Mouse (Mus musculus) heart, postnatal 14 days (tissue): ENCODE measurements around the gene Swt1. TPM values are rescaled to one million over a fixed set of nuclear protein-coding genes. Genes with fewer than 3 reads are reported as not detected.
"Not testable (repeated sequence)": the region's sequence is repeated elsewhere in the genome, so short reads cannot be mapped to it uniquely, and the experiment has no call there.

Experiments
- DNase-seq, 2 experiments: peaks; one replicate each; pipeline ENCODE4 v3.0.0; 2021 to 2022
- intact Hi-C: fragments of 180-260 bp; cut with DNase I; formaldehyde crosslinking; loops from one replicate; pipeline ENCODE4 v1.15.1; 2025
- long read RNA-seq, 2 experiments: library from polyadenylated mRNA; stranded (forward); transcript quantifications; one replicate each; pipeline ENCODE4 v2.0.0; 2021
- total RNA-seq, 2 experiments: library from RNA; stranded (reverse); gene quantifications; 2 replicates each; pipeline ENCODE4 v1.2.3; 2021

The Swt1 gene
- 10 to 100 TPM; 10.0 to 12.1 TPM for total RNA-seq
- long read RNA-seq, experiment 1, transcript Swt1-201 (20 exons, 3,688 nt), result major isoform, 6 of 7 reads
- long read RNA-seq, experiment 1, partial matches to known transcripts, result 1 of 7 reads
- long read RNA-seq, experiment 1, other reads (novel, unspliced or antisense), result 0 of 7 reads
- long read RNA-seq, experiment 2, transcript Swt1-201 (20 exons, 3,688 nt), result major isoform, 12 of 14 reads
- long read RNA-seq, experiment 2, partial matches to known transcripts, result 0 of 14 reads
- long read RNA-seq, experiment 2, other reads (novel, unspliced or antisense), result 2 of 14 reads

GRCm38 (mm10) chr1:151428263-151429221, at the start of gene Swt1, which contains the start of gene Trmt1l:
Gene Swt1, minus strand, starts transcription at chr1:151428455.
Gene Trmt1l, plus strand, starts transcription at chr1:151428542.
- peak; percentile 97 to 98 for DNase-seq
- intact Hi-C loops, result no loop called here

- DNase-seq, intact Hi-C loops: not testable (repeated sequence)
Observed at GRCm38 (mm10) chr1:151472386-151472785, 44.1 kb upstream of the Swt1 start.

- intact Hi-C loops, result no loop called here
- DNase-seq, result no peak
Observed at GRCm38 (mm10) chr1:151471429-151471828, 43.2 kb upstream of the Swt1 start.

DNA sequence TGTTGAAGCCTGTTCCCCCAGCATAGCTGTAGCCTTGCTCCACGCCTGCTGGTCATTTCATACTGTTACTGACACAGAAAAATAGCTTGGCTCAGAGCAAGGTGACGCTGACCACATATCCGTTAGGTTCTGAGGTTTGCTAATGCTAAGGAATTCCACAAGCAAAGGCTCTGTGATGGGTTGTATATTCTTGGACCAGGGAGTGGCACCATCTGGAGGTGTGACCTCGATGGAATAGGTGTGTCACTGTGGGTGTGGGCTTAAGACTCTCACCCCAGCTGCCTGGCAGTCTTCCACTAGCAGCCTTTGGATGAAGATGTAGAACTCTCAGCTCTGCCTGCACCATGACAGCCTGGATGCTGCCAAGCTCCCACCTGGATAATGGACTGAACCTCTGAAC, 38.3 kb upstream of the Swt1 start:
- DNase-seq, result no peak
- intact Hi-C loops, result no loop called here

GRCm38 (mm10) chr1:151464914-151465313, 36.7 kb upstream of the Swt1 start:
- DNase-seq, result no peak
- intact Hi-C loops, result no loop called here

GRCm38 (mm10) chr1:151461265-151461664, 33.0 kb upstream of the Swt1 start:
- no peak for DNase-seq
- intact Hi-C loops, result no loop called here

GRCm38 (mm10) chr1:151457087-151457486, 28.8 kb upstream of the Swt1 start:
- no peak for DNase-seq
- intact Hi-C loops, result no loop called here

DNA sequence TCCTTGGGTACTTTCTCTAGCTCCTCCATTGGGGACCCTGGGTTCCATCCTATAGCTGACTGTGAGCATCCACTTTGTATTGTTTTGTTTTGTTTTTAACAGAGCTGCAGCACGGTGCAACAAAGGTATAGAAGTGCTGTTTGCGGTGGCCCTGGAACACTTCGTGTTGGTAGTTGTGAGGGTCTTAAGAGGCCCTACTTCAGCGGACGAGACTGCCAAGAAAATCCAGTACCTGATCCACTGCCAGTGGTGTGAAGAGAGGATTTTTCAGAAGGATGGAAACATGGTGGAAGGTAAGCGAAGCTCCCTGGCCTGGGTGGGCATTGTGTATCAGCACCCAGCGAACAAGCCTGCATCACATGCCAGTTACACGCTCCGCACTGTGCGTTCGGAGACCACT, 23.7 kb upstream of the Swt1 start:
- intact Hi-C loops, result no loop called here
- no peak for DNase-seq

DNA sequence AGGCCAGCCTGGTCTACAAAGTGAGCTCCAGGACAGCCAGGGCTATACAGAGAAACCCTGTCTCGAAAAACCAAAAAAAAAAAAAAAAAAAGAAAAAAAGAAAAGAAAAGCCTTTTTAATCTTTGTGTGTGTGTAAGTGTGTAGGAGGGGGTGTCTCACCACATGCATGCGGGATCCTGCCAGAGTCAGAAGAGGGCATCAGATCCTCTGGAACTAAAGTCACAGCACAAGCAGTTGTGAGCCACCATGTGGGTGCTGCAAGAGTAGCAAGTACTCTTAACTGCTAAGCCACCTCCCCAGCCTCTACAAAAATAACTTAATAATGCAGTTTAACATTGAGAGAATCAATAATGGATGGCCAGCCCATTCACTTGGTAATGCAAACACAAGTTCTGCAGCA, 22.6 kb upstream of the Swt1 start:
- intact Hi-C loops, result no loop called here
- no peak for DNase-seq

GRCm38 (mm10) chr1:151449866-151450265, 21.6 kb upstream of the Swt1 start:
- no peak for DNase-seq
- intact Hi-C loops, result no loop called here

- no peak for DNase-seq
- intact Hi-C loops, result no loop called here
Observed at GRCm38 (mm10) chr1:151435431-151435830, 7.2 kb upstream of the Swt1 start.

DNA sequence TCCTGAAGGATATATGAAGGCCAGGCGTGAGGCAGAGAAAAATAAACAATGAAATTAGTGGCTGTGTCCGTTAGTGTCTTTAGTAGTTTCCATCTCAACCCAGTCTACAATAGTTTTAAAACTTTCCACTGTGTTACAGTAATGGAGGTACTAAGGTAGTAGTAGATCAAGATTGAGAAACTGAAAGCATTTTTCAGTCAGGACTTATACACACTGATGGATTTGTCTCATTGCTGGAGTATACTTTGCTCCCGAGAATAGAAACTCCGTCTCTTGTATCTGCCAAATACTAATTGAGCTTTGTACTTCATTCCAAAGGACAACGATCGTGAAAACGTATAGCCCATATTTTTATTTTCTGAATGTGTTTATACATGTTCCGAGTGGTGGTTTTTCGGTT, 1.1 kb upstream of the Swt1 start:
- intact Hi-C loops, result no loop called here
- no peak for DNase-seq

DNA sequence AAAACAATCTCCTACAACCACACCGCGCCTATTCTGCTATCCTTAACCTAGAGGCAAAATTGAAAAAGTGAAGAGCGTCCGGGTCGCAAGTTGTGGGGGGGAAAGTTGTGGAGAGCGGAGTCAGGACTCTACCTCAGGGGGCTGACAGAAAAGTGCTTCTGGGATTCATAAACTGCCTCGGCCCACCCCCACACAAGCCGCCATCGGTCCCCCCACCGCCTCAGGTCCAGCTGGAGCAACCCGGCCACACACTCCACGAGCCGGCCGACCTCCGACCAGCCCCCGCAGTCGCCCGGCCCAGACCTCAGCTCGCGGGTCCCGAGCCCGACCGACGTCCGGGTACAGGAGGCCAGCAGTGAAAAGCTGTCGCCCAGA, 380 bp downstream of the Swt1 start:
- DNase-seq, result no peak
- intact Hi-C loops, result no loop called here

DNA sequence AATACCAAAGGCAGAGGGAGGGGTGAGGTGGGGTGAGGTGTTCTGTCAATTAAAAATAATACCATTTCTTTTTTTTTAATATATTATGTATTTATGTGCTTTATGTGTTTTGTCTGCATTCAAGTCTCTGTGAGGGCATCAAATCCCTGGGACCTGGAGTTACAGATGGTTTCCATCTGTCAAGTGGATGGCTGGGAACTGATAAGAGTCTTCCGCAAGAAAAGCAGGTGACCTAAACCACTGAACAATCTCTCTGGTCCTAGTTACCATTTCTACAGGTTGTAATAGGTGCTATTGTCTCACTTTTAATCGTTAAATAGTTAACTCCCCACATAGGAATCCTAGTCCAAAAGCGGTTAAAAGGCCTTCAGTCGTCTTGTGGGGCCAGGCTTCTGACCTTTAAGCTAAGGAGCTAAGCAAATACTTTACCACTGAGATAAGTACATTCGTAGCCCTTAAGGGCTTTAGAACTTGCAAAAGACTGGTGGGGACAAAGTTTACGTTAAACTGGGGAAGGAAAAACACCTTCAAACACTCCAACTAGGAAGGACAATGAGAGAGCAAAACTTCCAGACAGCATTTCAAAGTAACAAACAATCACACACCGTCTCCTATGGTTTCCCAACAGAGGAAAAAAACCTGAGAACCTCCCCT, 1.2 kb downstream of the Swt1 start:
- no peak for DNase-seq
- intact Hi-C loops, result no loop called here

DNA sequence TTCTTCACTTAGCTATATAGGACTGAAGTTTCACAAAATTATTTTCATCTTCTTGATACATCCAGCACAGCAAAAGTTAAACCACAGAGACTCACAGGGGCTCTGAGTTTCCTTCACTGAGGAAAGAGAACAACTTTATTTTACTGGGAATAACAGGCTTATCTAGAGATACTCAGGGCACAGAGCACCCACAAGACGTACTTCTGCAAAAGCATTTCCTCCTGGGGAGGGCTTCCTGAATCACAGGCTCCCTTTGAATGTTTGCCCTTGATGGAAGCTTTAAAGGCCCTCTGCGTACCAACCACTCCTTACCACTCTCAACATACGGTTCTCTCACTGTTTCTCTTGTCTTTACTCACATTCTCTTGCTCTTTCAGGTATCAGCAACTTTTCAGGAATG, 6.1 kb downstream of the Swt1 start:
- DNase-seq, result no peak
- intact Hi-C loops, result no loop called here

- intact Hi-C loops, result no loop called here
Observed at GRCm38 (mm10) chr1:151409827-151410226, 18.4 kb downstream of the Swt1 start.

GRCm38 (mm10) chr1:151390029-151390428, 38.2 kb downstream of the Swt1 start:
- DNase-seq, result peak in 1 of 2 experiments; percentile 45
- intact Hi-C loops, result no loop called here

More at GRCm38 (mm10) chr1:151409827-151410226, 18.4 kb downstream of the Swt1 start:
- DNase-seq, result no peak

GRCm38 (mm10) chr1:151377353-151377752, 50.9 kb downstream of the Swt1 start:
- intact Hi-C loops, result no loop called here
- DNase-seq, result no peak

DNA sequence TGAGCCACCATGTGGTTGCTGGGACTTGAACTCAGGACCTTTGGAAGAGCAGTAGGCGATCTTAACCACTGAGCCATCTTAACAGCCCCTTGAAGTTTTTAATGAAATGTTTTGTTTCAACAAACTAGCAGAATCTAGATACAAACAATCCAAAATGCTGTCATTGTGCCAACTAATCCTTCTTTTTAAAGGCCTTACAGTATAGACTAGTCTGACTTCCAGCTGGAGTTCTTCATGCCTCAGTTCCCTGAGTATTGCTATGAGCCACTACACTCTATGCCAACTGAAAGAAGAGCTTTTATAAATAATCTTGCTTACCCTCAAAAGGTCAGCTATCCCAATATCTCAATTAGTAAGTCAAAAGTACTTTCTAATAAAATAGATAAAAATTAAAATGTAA, 55.4 kb downstream of the Swt1 start:
- DNase-seq, result no peak
- intact Hi-C loops, result no loop called here

GRCm38 (mm10) chr1:151371543-151371942, 56.7 kb downstream of the Swt1 start:
- no peak for DNase-seq
- intact Hi-C loops, result no loop called here

GRCm38 (mm10) chr1:151370573-151370972, 57.7 kb downstream of the Swt1 start:
- no peak for DNase-seq
- intact Hi-C loops, result no loop called here
